Mouse (Mus musculus) erythroid progenitor cell, adult 5-6 weeks (primary cell): ENCODE results near the gene Trim12c. TPM values are rescaled to one million over a fixed set of nuclear protein-coding genes. Genes with fewer than 3 reads are reported as not detected.
"Not testable (repeated sequence)": the region's sequence is repeated elsewhere in the genome, so short reads cannot be mapped to it uniquely, and the experiment has no call there.

Experiments
- ATAC-seq: replicated peaks from 2 replicates; pipeline ENCODE4 v1.8.0; 2016; ENCODE audit warnings: moderate number of reproducible peaks, mild to moderate bottlenecking, moderate TSS enrichment, inconsistent platforms; ENCODE audit not compliant: poor library complexity, low FRiP score, severe bottlenecking
- total RNA-seq, 2 experiments: library from RNA; stranded (forward) in 1 of 2; stranded (reverse) in 1 of 2; fragments of 150-400 nt in 1 of 2; fragments of 186-747, 209-891 nt in 1 of 2; gene quantifications; 2 replicates each; pipeline versions ENCODE4 v1.2.3 to v1.2.4; 2015 to 2017; ENCODE audit warnings: low replicate concordance in 2 of 2

Trim12c gene
- 8.3 and 15.5 TPM in 2 replicates for total RNA-seq (2015; ENCODE audit: low replicate concordance)
- 11.5 and 22.8 TPM in 2 replicates for total RNA-seq (2017; ENCODE audit: low replicate concordance)

GRCm38 (mm10) chr7:104352717-104353599, at the start of gene Trim12c:
Trim12c (minus strand) TSS chr7:104353362.
- ATAC-seq = peak; percentile 96

GRCm38 (mm10) chr7:104401140-104401539, 48.0 kb upstream of the Trim12c start:
- no peak for ATAC-seq

GRCm38 (mm10) chr7:104400698-104401097, 47.5 kb upstream of the Trim12c start, which contains the start of gene Trim30c:
Trim30c (minus strand) TSS chr7:104400837.
- ATAC-seq = no peak

GRCm38 (mm10) chr7:104398492-104398891, 45.3 kb upstream of the Trim12c start:
- ATAC-seq = no peak

- ATAC-seq = no peak
These were observed 16.7 kb upstream of the Trim12c start, which contains the start of gene Trim30b for GRCm38 (mm10) chr7:104369736-104370414. Trim30b (minus strand) TSS chr7:104369884.

- no peak for ATAC-seq
These were observed 13.2 kb upstream of the Trim12c start for GRCm38 (mm10) chr7:104366339-104366738.

- ATAC-seq = peak; percentile 62
These were observed 422 bp upstream of the Trim12c start for GRCm38 (mm10) chr7:104353600-104353967.

GRCm38 (mm10) chr7:104348043-104348442, 5.1 kb downstream of the Trim12c start:
- not testable (repeated sequence) for ATAC-seq

GRCm38 (mm10) chr7:104340744-104341143, 12.4 kb downstream of the Trim12c start:
- not testable (repeated sequence) for ATAC-seq

GRCm38 (mm10) chr7:104335547-104335946, 17.6 kb downstream of the Trim12c start:
- not testable (repeated sequence) for ATAC-seq

- not testable (repeated sequence) for ATAC-seq
These were observed 24.0 kb downstream of the Trim12c start, which contains the start of gene Trim34b for GRCm38 (mm10) chr7:104329171-104329570. Trim34b (plus strand) TSS chr7:104329471.

- no peak for ATAC-seq
These were observed 31.1 kb downstream of the Trim12c start for GRCm38 (mm10) chr7:104322028-104322427.

GRCm38 (mm10) chr7:104315369-104316080, 37.6 kb downstream of the Trim12c start, which contains the start of gene Trim12a:
Trim12a (minus strand) TSS chr7:104315466.
- peak; percentile 94 for ATAC-seq

- peak; percentile 43 for ATAC-seq
These were observed 38.3 kb downstream of the Trim12c start for GRCm38 (mm10) chr7:104314796-104315353.

- no peak for ATAC-seq
These were observed 61.3 kb downstream of the Trim12c start for GRCm38 (mm10) chr7:104291638-104292400.

- ATAC-seq = no peak
These were observed 62.5 kb downstream of the Trim12c start for GRCm38 (mm10) chr7:104290641-104291040.
